Mouse (Mus musculus) frontal cortex, adult (tissue): Measurements from ENCODE around the gene Prf1.
A peak's percentile ranks its signal among the peaks of the same experiment; 100 is the strongest.

Source experiments
- ATAC-seq: cut with Nextera tagmentation; 2 replicates; pipeline ENCODE4 v1.9.2; 2017; ENCODE audit warnings: mild to moderate bottlenecking, moderate library complexity, mixed read lengths; ENCODE audit not compliant: low TSS enrichment

The Prf1 gene

DNA sequence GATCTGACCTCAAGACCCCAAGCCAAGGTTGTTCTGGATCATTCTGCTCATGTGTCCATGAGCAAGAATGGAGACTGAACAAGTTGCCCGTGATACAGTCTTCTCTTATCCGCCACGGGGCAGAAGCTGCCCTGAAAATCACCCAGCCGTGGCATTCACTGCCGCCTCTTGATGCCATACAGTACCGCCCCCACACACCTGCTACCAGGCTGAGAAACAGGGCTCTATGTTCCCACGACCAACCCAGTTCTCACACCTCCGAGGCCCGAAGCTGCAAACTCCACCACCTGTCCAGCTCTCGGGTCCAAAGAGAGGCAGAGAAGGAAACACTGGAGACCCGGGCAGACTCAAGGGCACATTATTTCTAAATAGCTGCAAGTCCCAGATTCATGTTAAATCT is 40.0 kb downstream of the Prf1 start:
- ATAC-seq, result peak; percentile 44; the same call in 1 of the 2 replicates

DNA sequence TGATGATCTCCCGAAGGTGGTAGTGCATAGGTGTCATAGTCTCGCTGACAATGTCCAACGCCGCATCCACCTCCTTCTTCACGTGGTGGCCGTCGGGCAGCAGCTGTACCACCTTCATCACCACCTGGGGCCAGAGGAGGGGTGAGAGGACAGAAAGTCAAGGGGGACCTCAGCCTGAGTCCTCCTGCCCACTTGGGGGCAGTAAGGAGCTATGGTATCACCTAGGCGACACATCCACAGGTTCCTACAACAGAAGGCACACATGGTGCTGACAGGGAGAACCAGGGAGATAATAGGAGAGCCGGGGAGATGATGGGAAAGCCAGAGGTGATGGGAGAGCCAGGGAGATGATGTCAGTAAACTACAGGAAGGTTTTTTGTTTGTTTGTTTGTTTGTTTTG is 41.6 kb downstream of the Prf1 start:
- ATAC-seq, result no peak

DNA sequence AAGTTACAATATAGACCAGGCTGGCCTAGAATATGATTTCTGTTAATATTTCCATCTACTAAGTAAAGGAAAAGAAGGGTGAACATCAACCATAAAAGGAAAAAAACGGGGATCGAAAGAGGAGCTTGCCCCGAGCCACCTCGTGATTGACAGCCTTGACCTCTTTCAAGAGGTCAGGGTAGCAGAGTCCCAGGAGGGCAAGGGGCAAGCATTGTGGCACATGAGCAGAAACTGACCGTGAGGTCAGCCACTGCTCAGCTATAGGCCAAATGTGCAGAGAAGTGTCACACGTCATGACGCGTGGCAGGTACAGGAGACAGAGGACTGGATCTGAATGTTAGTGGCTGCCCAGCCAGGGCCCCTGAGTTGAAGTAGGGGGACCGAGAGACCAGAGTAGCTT is 42.6 kb downstream of the Prf1 start:
- no peak for ATAC-seq

DNA sequence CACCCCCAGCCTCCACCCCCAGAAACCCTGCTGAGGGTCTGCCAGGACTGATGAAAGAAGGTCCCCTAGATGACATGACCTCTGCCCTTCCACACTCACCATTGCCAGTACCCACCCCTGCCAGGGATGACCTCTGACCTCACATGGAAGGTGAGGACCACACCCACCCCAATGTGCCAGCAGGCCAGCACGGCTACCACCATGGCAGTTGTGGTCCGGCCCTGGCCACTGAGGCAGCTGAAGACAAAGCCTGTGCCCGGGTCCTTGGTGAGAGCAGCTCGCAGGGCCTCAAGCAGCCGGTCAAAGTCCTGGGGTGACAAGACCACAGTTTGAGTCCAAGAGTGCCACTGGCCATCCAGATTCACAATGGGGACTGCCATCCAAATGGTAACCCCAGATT is 43.4 kb downstream of the Prf1 start:
- ATAC-seq, result no peak

DNA sequence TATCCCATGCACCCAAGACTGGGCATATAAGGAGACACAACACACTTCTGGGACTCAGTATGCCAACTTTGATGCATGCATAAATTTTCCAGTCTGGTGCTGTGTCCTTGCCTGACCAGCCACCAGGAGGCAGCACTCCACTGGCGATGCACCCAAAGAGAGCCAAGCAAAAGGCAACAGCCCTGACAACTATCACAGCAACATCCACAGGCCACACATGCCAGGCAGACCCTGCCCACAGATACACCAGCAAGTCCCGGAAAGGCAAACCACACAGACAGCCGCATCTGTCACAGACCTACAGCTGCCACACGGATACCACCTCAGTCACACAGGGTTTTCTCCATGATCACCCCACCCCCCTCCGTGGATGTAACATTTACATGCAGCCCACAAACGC is 43.9 kb downstream of the Prf1 start:
- ATAC-seq, result peak; percentile 77

DNA sequence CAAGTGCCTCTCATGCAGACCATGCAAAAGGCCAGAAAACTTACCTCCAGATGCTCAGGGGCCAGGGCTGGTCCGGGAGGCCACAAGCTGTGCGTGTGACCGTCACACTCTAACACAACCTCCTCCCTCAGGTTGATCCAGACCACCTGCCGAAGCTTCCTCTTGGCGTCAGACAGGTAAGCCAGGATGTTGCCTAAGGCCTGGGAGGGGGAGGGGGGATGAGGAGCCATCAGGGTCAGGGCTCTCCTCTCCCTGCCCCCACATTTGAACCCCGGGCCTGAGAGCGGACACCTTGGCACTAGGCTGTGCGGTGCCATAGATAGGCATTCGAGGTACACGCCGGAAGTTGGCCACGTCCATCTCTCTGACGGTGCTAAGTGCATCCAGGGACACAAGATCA is 45.1 kb downstream of the Prf1 start:
- no peak for ATAC-seq

DNA sequence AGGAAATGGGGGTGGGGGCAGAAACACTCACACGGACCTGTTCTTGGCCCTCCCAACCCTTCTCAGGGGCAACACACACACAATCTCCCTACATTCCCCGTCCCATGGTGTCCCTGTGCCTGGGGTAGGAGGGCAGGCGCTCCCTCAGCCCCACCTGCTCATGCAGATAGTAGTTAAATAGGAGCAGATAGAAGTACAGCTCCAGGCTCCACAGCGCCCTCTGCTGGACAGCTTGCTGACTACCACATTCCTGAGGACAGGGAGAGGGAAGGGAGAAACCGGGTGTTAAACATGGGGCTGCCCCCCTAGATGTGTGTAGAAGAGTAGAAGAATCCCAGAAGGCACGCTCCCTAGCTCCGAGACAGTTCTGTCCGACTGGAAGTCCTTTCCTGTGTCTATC is 46.3 kb downstream of the Prf1 start:
- ATAC-seq, result peak; percentile 80

DNA sequence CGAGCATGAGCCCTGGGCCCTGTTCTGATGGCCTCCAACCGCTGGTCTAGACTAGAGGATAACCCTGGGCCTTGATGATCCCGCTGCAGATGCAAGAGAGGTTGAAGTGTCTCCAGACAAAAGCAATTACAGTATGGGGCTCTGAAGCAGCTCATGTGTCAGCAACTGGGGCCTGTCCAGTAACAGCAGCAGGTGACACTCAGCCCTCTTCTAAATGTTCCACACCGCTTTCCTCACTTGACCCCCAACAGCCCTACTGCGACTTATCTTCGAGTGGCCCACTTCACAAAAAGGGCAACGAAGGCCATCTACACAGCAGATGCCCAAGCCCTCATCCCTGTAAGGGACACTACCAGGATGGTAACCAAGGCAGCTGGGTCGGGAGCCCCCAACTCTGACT is 47.5 kb downstream of the Prf1 start:
- ATAC-seq, result no peak

DNA sequence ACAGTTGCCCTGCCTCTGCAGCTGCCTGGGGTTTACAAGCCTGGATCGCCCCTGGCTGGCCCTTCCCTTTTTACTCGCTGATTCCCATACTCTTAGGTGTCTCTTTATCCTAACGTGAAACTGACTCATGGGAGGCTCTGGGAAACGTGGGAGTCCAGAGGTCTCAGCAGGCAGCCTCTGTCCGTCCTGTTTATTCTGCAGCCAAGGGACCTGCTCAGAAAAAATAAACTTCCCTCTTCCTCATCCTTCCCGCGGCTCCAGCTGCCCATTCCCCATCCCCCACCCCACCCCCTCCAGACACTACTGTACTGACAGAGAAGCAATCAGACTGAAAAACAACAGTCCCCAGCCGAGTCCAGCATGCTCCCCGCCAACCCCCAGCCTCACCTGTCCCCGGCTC is 48.7 kb downstream of the Prf1 start:
- no peak for ATAC-seq

DNA sequence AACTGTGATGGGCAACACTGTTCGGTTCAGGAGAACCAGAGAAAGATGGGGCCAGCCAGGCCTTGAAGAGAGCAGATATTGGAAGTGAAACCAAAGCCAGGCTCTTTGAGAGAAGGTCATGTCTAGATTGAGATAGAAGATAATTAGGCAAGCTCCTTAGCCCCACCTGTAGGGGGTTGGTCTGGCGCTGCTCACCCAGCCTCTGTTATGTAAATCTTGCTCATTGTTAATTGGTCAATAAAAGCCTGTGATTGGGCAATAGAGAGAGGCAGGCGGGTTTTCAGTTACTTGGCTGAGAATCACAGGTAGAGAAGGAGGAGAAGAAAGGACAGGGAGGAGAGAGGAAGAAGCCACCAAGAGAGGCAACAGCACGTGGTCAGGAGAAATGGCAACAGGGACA is 53.6 kb downstream of the Prf1 start:
- ATAC-seq, result no peak
